Mouse (Mus musculus): Measurements from ENCODE around the gene Spred1. TPM values are rescaled to one million over a fixed set of nuclear protein-coding genes. Genes with fewer than 3 reads are reported as not detected.

Gene Spred1
- polyA plus RNA-seq, 1 experiment from 2014 or later: 13.8 TPM

DNA sequence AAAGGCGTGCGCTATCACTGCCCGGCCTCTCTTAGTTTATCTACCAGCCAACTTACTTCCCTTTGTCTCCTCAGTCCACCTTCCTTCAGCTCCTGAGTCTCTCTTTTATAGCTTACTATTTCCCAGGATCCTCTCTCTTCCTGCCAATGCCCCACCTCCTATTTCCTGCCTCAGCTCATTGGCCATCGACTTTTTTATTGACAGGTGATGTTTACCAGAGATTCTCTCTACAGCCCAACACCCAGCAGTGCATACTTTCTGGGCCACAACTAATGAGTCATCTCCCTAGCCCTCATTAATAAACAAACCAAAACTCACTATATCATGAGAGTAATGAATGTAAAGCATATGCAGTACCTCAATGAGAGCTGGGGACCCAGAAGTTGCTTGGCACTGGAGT is 98.4 kb downstream of the Spred1 start:
- Histone ChIP-seq H3K27ac (ENCODE audit: poor library complexity, severe bottlenecking) (no peak overlapping the region), H3K4me2 (no peak overlapping the region), H3K36me3 (no peaks in the 10 kb centered on the region), H3K27me3 (replicated peaks) (no peaks in the 10 kb centered on the region), H3K4me1 (replicated peaks) (peaks cover 7% of the 10 kb centered on the region), H3K4me3 (no peak overlapping the region), H3K9ac (no peak overlapping the region), H3K9me3 (replicated peaks) (no peaks in the 10 kb centered on the region)
- no peak for ATAC-seq (ENCODE audit: insufficient number of reproducible peaks, low FRiP score)
- 86% methylated on average over 4 of the region's 4 CpGs for WGBS

DNA sequence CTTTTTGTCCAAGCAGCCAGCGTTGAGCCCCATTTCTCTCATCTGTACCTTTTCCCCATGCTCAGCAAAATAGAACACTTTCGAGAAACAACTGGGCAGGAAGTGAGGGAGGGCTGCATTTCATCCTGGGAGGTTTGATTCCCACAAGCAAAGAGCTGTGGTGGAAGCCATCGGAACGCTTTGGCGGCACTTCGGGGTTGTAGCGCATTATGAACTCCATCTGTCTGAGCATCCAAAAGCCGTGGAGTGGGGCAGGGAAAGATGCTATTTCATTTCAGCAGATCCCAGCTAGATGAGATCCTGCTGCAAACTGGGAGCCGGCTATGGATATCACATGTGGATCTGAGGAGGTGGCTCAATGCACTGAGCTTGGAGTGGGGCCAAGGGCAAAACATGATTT is 101.5 kb downstream of the Spred1 start:
- WGBS: 81% methylated on average over 9 of the region's 9 CpGs
- no peaks in the 10 kb centered on the region for H3K36me3 ChIP-seq
- peaks cover 5% of the 10 kb centered on the region for H3K4me1 ChIP-seq (replicated peaks)
- no peak overlapping the region for H3K9ac ChIP-seq
- no peak for ATAC-seq (ENCODE audit: insufficient number of reproducible peaks, low FRiP score)
- no peak overlapping the region for H3K4me2 ChIP-seq
- H3K4me3 ChIP-seq: no peak overlapping the region
- H3K9me3 ChIP-seq (replicated peaks): no peaks in the 10 kb centered on the region
- H3K27me3 ChIP-seq (replicated peaks): no peaks in the 10 kb centered on the region
- no peak overlapping the region for H3K27ac ChIP-seq (ENCODE audit: poor library complexity, severe bottlenecking)

DNA sequence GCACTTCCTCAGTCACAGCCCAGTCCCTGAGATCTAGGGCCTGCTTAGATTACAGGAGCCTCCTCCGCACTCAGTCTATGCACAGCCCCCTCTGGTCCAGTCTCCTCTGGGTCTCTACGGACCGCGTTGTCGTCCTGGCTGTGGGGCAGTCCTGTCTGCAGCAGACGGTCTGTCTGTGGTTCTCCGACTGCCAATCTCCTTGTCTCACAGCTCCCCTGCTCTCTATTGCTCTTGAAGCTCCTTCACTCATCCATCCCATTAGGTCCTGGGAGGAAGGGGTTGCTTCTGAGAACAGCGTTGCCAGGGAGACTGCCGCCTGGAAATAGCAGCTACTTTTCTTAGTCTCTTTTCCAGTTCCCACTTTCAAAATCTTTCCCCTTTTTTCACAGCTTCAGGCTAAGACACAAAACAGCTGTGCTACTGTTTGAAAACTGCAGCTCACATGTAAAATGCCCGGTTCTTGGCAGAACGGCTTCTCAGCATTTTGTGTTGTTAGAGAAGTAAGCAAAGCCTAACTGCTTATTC is 107.5 kb downstream of the Spred1 start:
- Histone ChIP-seq H3K4me2 (no peak overlapping the region), H3K4me1 (replicated peaks) (no peaks in the 10 kb centered on the region), H3K27ac (ENCODE audit: poor library complexity, severe bottlenecking) (no peak overlapping the region), H3K9me3 (replicated peaks) (no peaks in the 10 kb centered on the region), H3K4me3 (no peak overlapping the region), H3K27me3 (replicated peaks) (peaks cover 9% of the 10 kb centered on the region), H3K9ac (no peak overlapping the region), H3K36me3 (no peaks in the 10 kb centered on the region)
- 57% methylated on average over 11 of the region's 11 CpGs for WGBS
- ATAC-seq (ENCODE audit: insufficient number of reproducible peaks, low FRiP score): no peak

DNA sequence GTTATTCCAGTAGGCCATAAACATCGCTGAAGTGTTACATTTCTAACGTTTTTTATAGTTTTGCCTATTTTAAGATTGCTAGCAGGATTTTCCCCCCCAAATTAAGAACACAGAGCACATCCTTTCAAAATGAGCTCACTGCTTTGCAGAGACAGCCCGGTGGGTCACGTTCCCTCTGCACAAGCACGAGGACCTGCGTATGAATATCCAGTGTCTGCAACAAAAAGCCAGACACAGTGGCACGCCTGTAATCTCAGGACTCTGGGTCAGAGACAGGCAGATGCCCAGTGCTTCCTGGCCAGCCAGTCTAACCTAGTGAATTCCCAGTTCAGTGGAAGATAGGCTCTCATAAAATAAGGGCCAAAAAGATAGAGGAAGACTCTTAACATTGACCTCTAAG is 109.1 kb downstream of the Spred1 start:
- Histone ChIP-seq H3K27me3 (replicated peaks) (peaks cover 9% of the 10 kb centered on the region), H3K36me3 (no peaks in the 10 kb centered on the region), H3K9ac (no peak overlapping the region), H3K4me3 (no peak overlapping the region), H3K27ac (ENCODE audit: poor library complexity, severe bottlenecking) (no peak overlapping the region), H3K4me1 (replicated peaks) (no peaks in the 10 kb centered on the region), H3K9me3 (replicated peaks) (no peaks in the 10 kb centered on the region), H3K4me2 (no peak overlapping the region)
- 74% methylated on average over 7 of the region's 7 CpGs for WGBS
- no peak for ATAC-seq (ENCODE audit: insufficient number of reproducible peaks, low FRiP score)

DNA sequence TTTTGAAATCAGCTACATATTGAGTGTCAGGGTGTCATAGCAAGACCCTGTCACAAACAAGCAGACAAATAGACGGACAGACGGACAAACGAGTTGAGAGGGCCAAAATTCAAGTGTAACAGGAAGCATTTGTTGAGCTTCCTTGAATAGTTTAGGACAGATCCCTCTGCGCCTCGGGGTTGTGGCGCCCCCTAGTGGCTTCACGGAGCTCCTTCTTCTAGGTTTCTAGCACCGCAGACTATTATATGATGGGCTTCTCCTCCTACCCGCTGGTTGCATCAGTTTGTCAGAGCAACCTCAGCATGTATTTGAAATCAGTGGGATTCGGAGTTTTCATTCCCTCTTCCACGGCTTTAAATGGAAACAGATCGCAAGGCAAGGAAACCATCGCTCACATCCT is 110.1 kb downstream of the Spred1 start:
- no peak overlapping the region for H3K27ac ChIP-seq (ENCODE audit: poor library complexity, severe bottlenecking)
- H3K27me3 ChIP-seq (replicated peaks): peaks cover 10% of the 10 kb centered on the region
- H3K4me1 ChIP-seq (replicated peaks): no peaks in the 10 kb centered on the region
- H3K36me3 ChIP-seq: no peaks in the 10 kb centered on the region
- no peak overlapping the region for H3K4me3 ChIP-seq
- no peak for ATAC-seq (ENCODE audit: insufficient number of reproducible peaks, low FRiP score)
- no peaks in the 10 kb centered on the region for H3K9me3 ChIP-seq (replicated peaks)
- H3K9ac ChIP-seq: no peak overlapping the region
- WGBS: 6% methylated on average over 13 of the region's 13 CpGs
- no peak overlapping the region for H3K4me2 ChIP-seq

MicroRNA genes within 50 kb of the gene (microRNA counts, 519-probe panel; counts per million panel counts)
- 4,715 counts per million, percentile 49 among the panel's probes with 10 or more counts for microRNA mmu-miR-674

Small RNA genes within 50 kb of the gene (microRNA-seq; reads per million reads assigned to microRNA genes)
- gene Mir674: 894 reads per million, percentile 77 among the genes with 10 or more reads in this experiment

Other genes with a start within 250 kb of the Spred1 start
- gene Tmco5, start 242.7 kb upstream of the Spred1 start, polyA plus RNA-seq (2016; fragmentation: Nextera tagmentation; extraction: Ambion mirVana): not detected in 2 replicates
- gene Fam98b, start 128.4 kb downstream of the Spred1 start, polyA plus RNA-seq (2016; fragmentation: Nextera tagmentation; extraction: Ambion mirVana): 6.6 and 7.4 TPM in 2 replicates
- gene Rasgrp1, start 221.6 kb downstream of the Spred1 start, polyA plus RNA-seq (2016; fragmentation: Nextera tagmentation; extraction: Ambion mirVana): 0.14 and 0.17 TPM in 2 replicates